Mouse (Mus musculus) embryonic fibroblast, embryonic 13.5 days (primary cell): ENCODE results near the gene Ntm.

Source experiments
- CTCF ChIP-seq: IDR thresholded peaks from 2 replicates; pipeline ENCODE4 v1.5.1; 2011; ENCODE audit warnings: mild to moderate bottlenecking, control low read depth, low read length, moderate library complexity, borderline replicate concordance; ENCODE audit not compliant: insufficient read depth
- POLR2A ChIP-seq: IDR thresholded peaks from 2 replicates; pipeline ENCODE4 v1.6.1; 2011; ENCODE audit warnings: low read depth, mild to moderate bottlenecking, control low read depth, low read length, moderate library complexity

DNA sequence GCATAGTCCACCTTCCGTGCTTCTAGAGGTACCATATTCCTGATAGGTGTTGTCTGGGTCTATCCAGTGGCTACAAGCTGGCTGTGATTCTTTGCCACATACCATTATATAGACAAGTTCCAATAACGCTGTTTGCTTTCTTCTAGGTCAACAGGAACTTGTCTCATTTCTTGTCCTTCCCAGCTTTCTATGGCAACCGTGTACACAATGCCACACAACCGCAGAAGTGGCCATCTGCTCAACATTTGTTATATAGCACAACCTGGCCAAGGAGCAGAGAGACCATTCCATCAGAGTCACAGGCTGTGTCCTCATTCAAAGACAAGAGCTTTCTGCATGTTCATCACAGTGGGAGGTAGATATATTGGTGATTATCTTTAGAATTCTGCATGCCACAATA, 404.0 kb downstream of the Ntm start:
- TF ChIP-seq POLR2A (no peak), CTCF (no peak)
